Mouse (Mus musculus) heart, adult 18-20 months (tissue): ENCODE results near the gene Samt3. TPM values are rescaled to one million over a fixed set of nuclear protein-coding genes. Genes with fewer than 3 reads are reported as not detected.

ENCODE experiments used
- DNase-seq, 2 experiments: peaks; one replicate each; pipeline ENCODE4 v3.0.0; 2021 to 2022; ENCODE audit warnings: mixed read lengths in 1 of 2
- long read RNA-seq, 2 experiments: library from polyadenylated mRNA; stranded (forward); transcript quantifications; one replicate each; pipeline ENCODE4 v2.0.0; 2021
- total RNA-seq, 2 experiments: library from RNA; stranded (reverse); gene quantifications; 2 replicates each; pipeline ENCODE4 v1.2.3; 2021

Gene Samt3
- total RNA-seq, result not detected
- long read RNA-seq, experiment 1, result 0 reads
- long read RNA-seq, experiment 2, result 0 reads

GRCm38 (mm10) chrX:86043899-86044298 lies at the start of gene Samt3:
Gene Samt3, plus strand, starts transcription at chrX:86044199.
- DNase-seq, result no peak

DNA sequence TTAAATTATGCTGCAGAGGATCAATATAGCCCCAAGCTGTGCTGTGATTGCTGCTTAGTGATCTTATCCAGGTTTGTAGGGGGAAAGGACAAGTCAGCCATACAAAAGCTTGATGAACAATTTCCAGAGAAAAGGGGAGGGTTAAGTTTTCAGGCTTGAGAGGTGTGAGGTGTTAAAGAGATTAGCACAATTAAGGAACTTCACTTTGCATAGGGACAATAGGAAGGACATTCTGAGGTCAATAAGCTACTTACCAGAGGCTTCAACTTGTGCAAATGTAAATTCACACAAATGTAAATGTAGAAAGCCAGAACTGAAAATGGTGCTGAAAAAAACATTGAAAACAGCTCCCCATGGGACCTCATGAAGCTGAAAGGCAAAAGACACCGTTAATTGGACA lies 27.4 kb upstream of the Samt3 start:
- no peak for DNase-seq

DNA sequence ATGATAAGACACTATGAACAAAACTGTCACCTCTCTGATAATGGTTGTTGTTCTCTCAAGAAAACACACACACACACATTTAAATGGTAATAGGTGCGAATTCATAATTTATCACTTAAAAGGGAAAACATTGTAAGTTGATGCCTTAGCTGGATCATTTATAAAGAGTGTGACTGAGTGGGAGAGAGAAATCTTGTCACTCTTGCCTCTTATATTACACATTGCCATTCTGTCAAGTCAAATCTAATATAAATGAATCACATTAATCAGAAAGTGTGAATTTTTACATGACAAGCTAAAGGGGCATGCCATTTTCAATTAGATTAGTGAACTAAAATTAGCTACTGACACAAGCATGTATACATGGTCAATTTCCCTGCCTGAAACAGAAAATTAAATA lies 44.7 kb downstream of the Samt3 start:
- DNase-seq, result no peak

Other genes starting within 250 kb of the Samt3 start
- under 1 TPM; 0.17 to 0.33 TPM for gene 5430427O19Rik, start 173.8 kb upstream of the Samt3 start, total RNA-seq
- not detected for gene Nr0b1, start 147.6 kb downstream of the Samt3 start, total RNA-seq